In genomic region chrX:71601052-71601611, GRCm38 (mm10) we compare ENCODE assay signal across 8 mouse cellular contexts. TPM values are rescaled to one million over a fixed set of nuclear protein-coding genes. Genes with fewer than 3 reads are reported as not detected.
DNase-seq lines count a peak whose midpoint lies in the region; ATAC-seq lines count a peak whose summit lies in the region.

No protein-coding gene starts in this region.

- 19% methylated on average over 24 of the region's 25 CpGs for WGBS in intestine, embryonic 15.5 days
- 20% methylated on average over 24 of the region's 25 CpGs for WGBS in limb, embryonic 11.5 days
- WGBS in midbrain, embryonic 11.5 days: 18% methylated on average over 25 of the region's 25 CpGs

- H3K4me3 ChIP-seq in intestine, embryonic 15.5 days (replicated peaks): no peak overlapping the region; the same call in 1 of the 2 replicates
- no peak overlapping the region for H3K4me3 ChIP-seq in limb, embryonic 11.5 days (ENCODE audit: low read depth, low read length)
- peak overlapping the region; percentile 2; the same call in 1 of the 2 replicates for H3K4me3 ChIP-seq in midbrain, embryonic 11.5 days (ENCODE audit: low read depth, low read length)

- peak overlapping the region; percentile 56 for H3K4me2 ChIP-seq in intestine, embryonic 15.5 days (replicated peaks)
- peak overlapping the region; percentile 44 for H3K4me2 ChIP-seq in limb, embryonic 11.5 days (ENCODE audit: low read depth, severe bottlenecking)
- H3K4me2 ChIP-seq in midbrain, embryonic 11.5 days: peak overlapping the region; percentile 40

- H3K9me3 ChIP-seq in intestine, embryonic 15.5 days: no peaks in the 10 kb centered on the region
- no peaks in the 10 kb centered on the region for H3K9me3 ChIP-seq in limb, embryonic 11.5 days (ENCODE audit: control insufficient read depth, low read length)
- no peaks in the 10 kb centered on the region for H3K9me3 ChIP-seq in midbrain, embryonic 11.5 days (ENCODE audit: control insufficient read depth, low read length)

- peak; percentile 57 for ATAC-seq in activated CD4-positive, CD25-positive, alpha-beta regulatory T cell, adult 4 months
- peak; percentile 88 for ATAC-seq in intestine, embryonic 15.5 days
- ATAC-seq in limb, embryonic 11.5 days (ENCODE audit: insufficient number of reproducible peaks, low FRiP score, low TSS enrichment, low read depth): 0 out of 2 replicates have a peak, but pooled peaks have one; percentile 21
- peak; percentile 91 for ATAC-seq in midbrain, embryonic 11.5 days (ENCODE audit: low FRiP score)

- no peaks in the 10 kb centered on the region for H3K36me3 ChIP-seq in intestine, embryonic 15.5 days
- H3K36me3 ChIP-seq in limb, embryonic 11.5 days (ENCODE audit: control insufficient read depth, insufficient read depth, low read length): no peaks in the 10 kb centered on the region
- H3K36me3 ChIP-seq in midbrain, embryonic 11.5 days (ENCODE audit: control insufficient read depth, insufficient read depth, low read length): no peaks in the 10 kb centered on the region

- no peaks in the 10 kb centered on the region for H3K27me3 ChIP-seq in intestine, embryonic 15.5 days (replicated peaks)
- 0 out of 2 replicates have a peak, but pooled peaks cover 7% of the 10 kb centered on the region for H3K27me3 ChIP-seq in limb, embryonic 11.5 days (ENCODE audit: control insufficient read depth, insufficient read depth, low read length)
- no peaks in the 10 kb centered on the region for H3K27me3 ChIP-seq in midbrain, embryonic 11.5 days (ENCODE audit: control insufficient read depth, insufficient read depth, low read length)

- peak overlapping the region; percentile 26; the same call in 1 of the 2 replicates for H3K9ac ChIP-seq in intestine, embryonic 15.5 days
- no peak overlapping the region for H3K9ac ChIP-seq in limb, embryonic 11.5 days (ENCODE audit: low read length)
- H3K9ac ChIP-seq in midbrain, embryonic 11.5 days (ENCODE audit: low read length): no peak overlapping the region

- H3K27ac ChIP-seq in intestine, embryonic 15.5 days: no peak overlapping the region
- H3K27ac ChIP-seq in limb, embryonic 11.5 days (replicated peaks; ENCODE audit: low read depth, low read length): no peak overlapping the region
- H3K27ac ChIP-seq in midbrain, embryonic 11.5 days (ENCODE audit: low read depth, low read length): no peak overlapping the region

- no peaks in the 10 kb centered on the region for H3K4me1 ChIP-seq in intestine, embryonic 15.5 days (replicated peaks)
- no peaks in the 10 kb centered on the region for H3K4me1 ChIP-seq in limb, embryonic 11.5 days (ENCODE audit: control insufficient read depth, insufficient read depth, low read length)
- no peaks in the 10 kb centered on the region; the same call in 1 of the 2 replicates for H3K4me1 ChIP-seq in midbrain, embryonic 11.5 days (ENCODE audit: control insufficient read depth, insufficient read depth, low read length)

- peak; percentile 10 for DNase-seq in 3134 (ENCODE audit: extremely low read depth, insufficient read length, low spot score)
- peak; percentile 49 to 57 for DNase-seq in cerebellum, postnatal 4 days (ENCODE audit: low spot score in 2 of 2)
- DNase-seq in gastrocnemius, postnatal 10 days: peak; percentile 58
- peak; percentile 73 for DNase-seq in limb, embryonic 11.5 days (ENCODE audit: low spot score)
- DNase-seq in midbrain, embryonic 11.5 days (ENCODE audit: low spot score, missing footprints): peak; percentile 89
- peak; percentile 18 to 70 for DNase-seq in spleen, postnatal 10 days (ENCODE audit: low spot score in 2 of 2)

RNA-seq across cellular contexts. Expression of gene Hmgb3, which starts 45.4 kb away (rescaled TPM):
- 10 to 100 TPM; 49.8 to 60.4 TPM for polyA plus RNA-seq in activated CD4-positive, CD25-positive, alpha-beta regulatory T cell, adult 4 months (2017; shearing (Covaris generic))
- 10 to 100 TPM; 24.9 to 28.1 TPM for total RNA-seq in gastrocnemius, postnatal 10 days (2021)
- polyA plus RNA-seq in intestine, embryonic 15.5 days (2015; fragmentation: Nextera tagmentation; extraction: Ambion mirVana): 217 and 227 TPM in 2 replicates
- polyA plus RNA-seq in limb, embryonic 11.5 days (2014; fragmentation: Nextera tagmentation; extraction: Ambion mirVana): 670 and 681 TPM in 2 replicates
- 675 and 726 TPM in 2 replicates for polyA plus RNA-seq in midbrain, embryonic 11.5 days (2014; fragmentation: Nextera tagmentation; extraction: Ambion mirVana)

Comparison
In these comparisons a context has a peak if more than half of its experiments do, and no peak if none do; other contexts are left out.
1. DNase-seq: peak in every context shown above with its lines; median percentile 89 in midbrain, embryonic 11.5 days; 73 in limb, embryonic 11.5 days; 58 in gastrocnemius, postnatal 10 days; 53 in cerebellum, postnatal 4 days; 44 in spleen, postnatal 10 days; 10 in 3134.
2. ATAC-seq: peak in every context shown above with its lines; median percentile 91 in midbrain, embryonic 11.5 days; 88 in intestine, embryonic 15.5 days; 57 in activated CD4-positive, CD25-positive, alpha-beta regulatory T cell, adult 4 months; 21 in limb, embryonic 11.5 days.